Mouse (Mus musculus) hindbrain, embryonic 10.5 days (tissue): ENCODE measurements at regions not wholly inside any gene's neighbourhood (a gene's known extent, or its start where the extent isn't known, plus 50 kb on each side); places are given as distances from the start of the nearest gene placed in this dataset.

Experiments used
- DNase-seq: peaks from one replicate; pipeline ENCODE4 v3.0.0-alpha.2; 2017; ENCODE audit warnings: low spot score
- H3K27ac ChIP-seq: fragments of 300-500 bp; sonication (generic); 2 replicates; pipeline ENCODE4 v1.5.1; 2016; ENCODE audit warnings: mild to moderate bottlenecking, moderate library complexity
- H3K27me3 ChIP-seq: fragments of 300-500 bp; sonication (generic); 2 replicates; pipeline ENCODE4 v1.6.1; 2016; ENCODE audit warnings: mild to moderate bottlenecking; ENCODE audit not compliant: poor library complexity, insufficient read depth, severe bottlenecking
- H3K36me3 ChIP-seq: fragments of 300-500 bp; sonication (generic); 2 replicates; pipeline ENCODE4 v1.6.1; 2016; ENCODE audit warnings: mild to moderate bottlenecking, moderate library complexity
- H3K4me1 ChIP-seq: fragments of 300-500 bp; sonication (generic); replicated peaks from 2 replicates; pipeline ENCODE4 v1.6.1; 2016; ENCODE audit warnings: mild to moderate bottlenecking
- H3K4me3 ChIP-seq: fragments of 300-500 bp; sonication (generic); 2 replicates; pipeline ENCODE4 v1.5.1; 2016; ENCODE audit warnings: mild to moderate bottlenecking, moderate library complexity
- H3K9me3 ChIP-seq: fragments of 300-500 bp; sonication (generic); 2 replicates; pipeline ENCODE4 v1.6.1; 2016; ENCODE audit warnings: mild to moderate bottlenecking, moderate library complexity
- WGBS: fragments of 180-500 bp; shearing (Covaris S2); methylation state at CpG from one replicate; pipeline ENCODE4 v1.1.7; 2016; 5-methylcytosine and 5-hydroxymethylcytosine counted together

GRCm38 (mm10) chr12:13779752-13780151, 372.1 kb downstream of the Fam84a start:
- no peaks in the 10 kb centered on the region for H3K4me1 ChIP-seq
- DNase-seq: no peak
- H3K27ac ChIP-seq: no peak overlapping the region
- H3K9me3 ChIP-seq: no peaks in the 10 kb centered on the region
- 96% methylated on average over 2 of the region's 2 CpGs for WGBS
- no peaks in the 10 kb centered on the region for H3K36me3 ChIP-seq
- no peaks in the 10 kb centered on the region for H3K27me3 ChIP-seq
- H3K4me3 ChIP-seq: no peak overlapping the region

- no peaks in the 10 kb centered on the region for H3K27me3 ChIP-seq
- no peaks in the 10 kb centered on the region for H3K9me3 ChIP-seq
- H3K27ac ChIP-seq: no peak overlapping the region
- no peak for DNase-seq
- H3K36me3 ChIP-seq: no peaks in the 10 kb centered on the region
- H3K4me3 ChIP-seq: no peak overlapping the region
- 84% methylated on average over 1 of the region's 1 CpGs for WGBS
- H3K4me1 ChIP-seq: no peaks in the 10 kb centered on the region
Measured at GRCm38 (mm10) chr12:13776687-13777086, 375.2 kb downstream of the Fam84a start.

- DNase-seq: no peak
- Histone ChIP-seq H3K27me3 (no peaks in the 10 kb centered on the region), H3K9me3 (no peaks in the 10 kb centered on the region), H3K27ac (no peak overlapping the region), H3K4me3 (no peak overlapping the region), H3K4me1 (no peaks in the 10 kb centered on the region), H3K36me3 (no peaks in the 10 kb centered on the region)
- WGBS: 89% methylated on average over 2 of the region's 2 CpGs
Measured at GRCm38 (mm10) chr12:13769696-13770095, 382.2 kb downstream of the Fam84a start.

- no peak overlapping the region for H3K27ac ChIP-seq
- no peak for DNase-seq
- no peak overlapping the region for H3K4me3 ChIP-seq
- 88% methylated on average over 4 of the region's 4 CpGs for WGBS
- H3K9me3 ChIP-seq: no peaks in the 10 kb centered on the region
- no peaks in the 10 kb centered on the region for H3K27me3 ChIP-seq
- H3K36me3 ChIP-seq: no peaks in the 10 kb centered on the region
- no peaks in the 10 kb centered on the region for H3K4me1 ChIP-seq
Measured at GRCm38 (mm10) chr12:13769156-13769555, 382.7 kb downstream of the Fam84a start.

- no peaks in the 10 kb centered on the region for H3K4me1 ChIP-seq
- no peak for DNase-seq
- no peaks in the 10 kb centered on the region for H3K27me3 ChIP-seq
- no peak overlapping the region for H3K27ac ChIP-seq
- H3K9me3 ChIP-seq: no peaks in the 10 kb centered on the region
- 88% methylated on average over 3 of the region's 3 CpGs for WGBS
- no peaks in the 10 kb centered on the region for H3K36me3 ChIP-seq
- no peak overlapping the region for H3K4me3 ChIP-seq
Measured at GRCm38 (mm10) chr12:13766486-13766885, 385.4 kb downstream of the Fam84a start.

GRCm38 (mm10) chr12:13753878-13754277, 398.0 kb downstream of the Fam84a start:
- H3K9me3 ChIP-seq: no peaks in the 10 kb centered on the region
- no peaks in the 10 kb centered on the region for H3K4me1 ChIP-seq
- WGBS: 69% methylated on average over 2 of the region's 2 CpGs
- H3K27ac ChIP-seq: no peak overlapping the region
- no peak for DNase-seq
- no peaks in the 10 kb centered on the region for H3K27me3 ChIP-seq
- no peak overlapping the region for H3K4me3 ChIP-seq
- H3K36me3 ChIP-seq: no peaks in the 10 kb centered on the region

- Histone ChIP-seq H3K36me3 (no peaks in the 10 kb centered on the region), H3K4me1 (no peaks in the 10 kb centered on the region), H3K27me3 (no peaks in the 10 kb centered on the region), H3K9me3 (no peaks in the 10 kb centered on the region), H3K4me3 (no peak overlapping the region), H3K27ac (no peak overlapping the region)
- DNase-seq: no peak
- 75% methylated on average over 2 of the region's 2 CpGs for WGBS
Measured at GRCm38 (mm10) chr12:13744323-13744931, 407.4 kb downstream of the Fam84a start.

- DNase-seq: no peak
- no peaks in the 10 kb centered on the region for H3K9me3 ChIP-seq
- no peak overlapping the region for H3K4me3 ChIP-seq
- H3K27ac ChIP-seq: no peak overlapping the region
- H3K27me3 ChIP-seq: no peaks in the 10 kb centered on the region
- 82% methylated on average over 2 of the region's 2 CpGs for WGBS
- no peaks in the 10 kb centered on the region for H3K4me1 ChIP-seq
- H3K36me3 ChIP-seq: no peaks in the 10 kb centered on the region
Measured at GRCm38 (mm10) chr12:13729901-13730637, 421.8 kb downstream of the Fam84a start.

- Histone ChIP-seq H3K4me3 (no peak overlapping the region), H3K27me3 (no peaks in the 10 kb centered on the region), H3K9me3 (no peaks in the 10 kb centered on the region), H3K27ac (no peak overlapping the region), H3K36me3 (no peaks in the 10 kb centered on the region), H3K4me1 (no peaks in the 10 kb centered on the region)
- no peak for DNase-seq
- 82% methylated on average over 4 of the region's 4 CpGs for whole genome bisulfite sequencing
Measured at GRCm38 (mm10) chr12:13728986-13729385, 422.9 kb downstream of the Fam84a start.

- H3K36me3 ChIP-seq: no peaks in the 10 kb centered on the region
- WGBS: 82% methylated on average over 2 of the region's 2 CpGs
- H3K9me3 ChIP-seq: no peaks in the 10 kb centered on the region
- H3K4me3 ChIP-seq: no peak overlapping the region
- H3K27me3 ChIP-seq: no peaks in the 10 kb centered on the region
- DNase-seq: no peak
- no peaks in the 10 kb centered on the region for H3K4me1 ChIP-seq
- H3K27ac ChIP-seq: no peak overlapping the region
Measured at GRCm38 (mm10) chr12:13724511-13724910, 427.3 kb downstream of the Fam84a start.

GRCm38 (mm10) chr12:13709806-13710205, 440.9 kb downstream of the Nbas start:
- H3K27me3 ChIP-seq: no peaks in the 10 kb centered on the region
- no peaks in the 10 kb centered on the region for H3K9me3 ChIP-seq
- 89% methylated on average over 3 of the region's 3 CpGs for WGBS
- H3K27ac ChIP-seq: no peak overlapping the region
- H3K4me1 ChIP-seq: 0 out of 2 replicates have a peak, but pooled peaks cover 7% of the 10 kb centered on the region
- DNase-seq: no peak
- H3K36me3 ChIP-seq: no peaks in the 10 kb centered on the region
- no peak overlapping the region for H3K4me3 ChIP-seq

GRCm38 (mm10) chr12:13707747-13708146, 438.8 kb downstream of the Nbas start:
- no peak for DNase-seq
- H3K4me1 ChIP-seq: 0 out of 2 replicates have a peak, but pooled peaks cover 7% of the 10 kb centered on the region
- 84% methylated on average over 5 of the region's 5 CpGs for WGBS
- H3K36me3 ChIP-seq: no peaks in the 10 kb centered on the region
- no peak overlapping the region for H3K27ac ChIP-seq
- no peak overlapping the region for H3K4me3 ChIP-seq
- H3K27me3 ChIP-seq: no peaks in the 10 kb centered on the region
- no peaks in the 10 kb centered on the region for H3K9me3 ChIP-seq

GRCm38 (mm10) chr12:13706510-13706909, 437.6 kb downstream of the Nbas start:
- H3K9me3 ChIP-seq: no peaks in the 10 kb centered on the region
- H3K27me3 ChIP-seq: no peaks in the 10 kb centered on the region
- no peaks in the 10 kb centered on the region for H3K36me3 ChIP-seq
- WGBS: 49% methylated on average over 4 of the region's 4 CpGs
- no peak overlapping the region for H3K27ac ChIP-seq
- H3K4me1 ChIP-seq: 0 out of 2 replicates have a peak, but pooled peaks cover 7% of the 10 kb centered on the region
- DNase-seq: no peak
- no peak overlapping the region for H3K4me3 ChIP-seq
